Mouse (Mus musculus) cerebellum, adult 11-12 months (tissue): ENCODE data around the gene Chmp2a.
A peak's percentile ranks its signal among the peaks of the same experiment; 100 is the strongest.
"Not testable (repeated sequence)": the region's sequence is repeated elsewhere in the genome, so short reads cannot be mapped to it uniquely, and the experiment has no call there.

ENCODE experiments used
- DNase-seq: peaks from one replicate; pipeline ENCODE4 v3.0.0; 2022

The Chmp2a gene

DNA sequence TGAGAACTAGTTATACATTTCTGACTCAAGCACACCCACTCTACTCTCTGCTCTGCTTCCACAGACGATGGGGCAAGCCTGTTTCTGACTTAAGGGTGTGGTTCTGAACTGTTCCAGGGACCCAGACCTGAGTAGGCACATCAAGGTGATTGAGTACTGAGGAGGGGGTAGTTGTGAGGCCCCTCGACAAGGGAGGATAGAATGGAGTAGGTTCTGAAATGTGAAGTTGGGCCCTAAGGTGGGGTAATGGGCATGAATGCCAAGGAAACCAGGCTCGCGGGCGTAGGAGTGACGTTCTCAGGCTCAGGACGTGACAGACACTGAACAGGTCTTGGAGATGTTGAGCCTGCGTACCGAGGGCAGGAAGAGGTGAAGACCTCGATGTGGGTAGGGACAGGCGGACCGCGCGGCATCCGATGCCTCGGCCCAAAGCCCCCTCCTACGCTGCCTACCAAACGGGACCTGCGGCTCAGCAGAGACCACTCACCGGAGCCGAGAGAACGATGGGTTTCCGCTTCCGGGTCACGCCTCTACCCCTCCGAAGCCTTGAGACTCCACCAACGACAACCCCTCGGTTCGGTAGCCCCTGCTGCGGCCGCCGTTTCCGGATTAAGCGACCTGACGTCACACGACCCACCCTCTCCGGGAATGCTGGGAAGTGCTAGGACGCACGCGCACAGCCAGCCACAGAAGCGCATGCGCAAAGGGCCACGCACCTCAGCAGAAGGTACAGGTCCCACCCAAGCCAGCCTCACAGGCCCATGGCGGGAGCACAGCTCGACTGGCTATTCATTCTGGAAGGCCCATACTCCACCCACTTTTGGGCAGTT lies at the start of gene Chmp2a:
Gene Chmp2a (minus strand): TSS at position 660 of the 830 bp plus-strand sequence.
- peak; percentile 98 for DNase-seq

DNA sequence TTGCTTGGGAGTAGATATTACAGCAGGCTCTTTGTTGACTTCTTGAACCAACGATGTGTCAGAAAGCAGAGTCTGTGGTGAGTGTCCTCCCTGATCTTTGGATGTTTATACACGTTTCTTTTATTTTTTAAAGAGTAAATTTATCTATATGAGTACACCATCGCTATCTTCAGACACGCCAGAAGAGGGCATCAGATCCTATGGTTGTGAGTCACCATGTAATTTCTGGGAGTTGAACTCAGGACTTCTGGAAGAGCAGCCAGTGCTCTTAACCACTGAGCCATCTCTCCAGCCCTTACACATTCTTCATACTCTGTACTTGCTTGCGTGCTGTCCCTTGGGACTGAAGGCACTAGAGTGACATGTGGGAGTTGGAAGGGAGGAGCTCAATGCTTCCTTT lies 37.7 kb upstream of the Chmp2a start:
- DNase-seq = no peak

DNA sequence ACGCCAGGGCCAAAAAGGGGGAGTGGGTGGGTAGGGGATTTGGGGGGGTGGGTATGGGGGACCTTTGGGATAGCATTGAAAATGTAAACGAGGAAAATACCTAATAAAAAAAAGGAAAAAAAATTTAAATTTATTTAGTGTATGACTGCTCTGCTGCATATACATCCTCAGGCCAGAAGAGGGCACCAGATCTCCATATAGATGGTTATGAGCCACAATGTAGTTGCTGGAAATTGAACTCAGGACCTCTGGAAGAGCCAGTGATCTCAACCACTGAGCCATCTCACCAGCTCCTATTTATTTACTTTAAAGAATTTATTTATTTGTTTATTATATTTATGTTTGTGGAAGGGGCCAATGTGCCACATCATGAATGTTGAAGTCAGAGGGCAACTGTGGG lies 28.8 kb upstream of the Chmp2a start:
- DNase-seq = not testable (repeated sequence)

GRCm38 (mm10) chr7:13059536-13059935 lies 24.9 kb upstream of the Chmp2a start:
- no peak for DNase-seq

DNA sequence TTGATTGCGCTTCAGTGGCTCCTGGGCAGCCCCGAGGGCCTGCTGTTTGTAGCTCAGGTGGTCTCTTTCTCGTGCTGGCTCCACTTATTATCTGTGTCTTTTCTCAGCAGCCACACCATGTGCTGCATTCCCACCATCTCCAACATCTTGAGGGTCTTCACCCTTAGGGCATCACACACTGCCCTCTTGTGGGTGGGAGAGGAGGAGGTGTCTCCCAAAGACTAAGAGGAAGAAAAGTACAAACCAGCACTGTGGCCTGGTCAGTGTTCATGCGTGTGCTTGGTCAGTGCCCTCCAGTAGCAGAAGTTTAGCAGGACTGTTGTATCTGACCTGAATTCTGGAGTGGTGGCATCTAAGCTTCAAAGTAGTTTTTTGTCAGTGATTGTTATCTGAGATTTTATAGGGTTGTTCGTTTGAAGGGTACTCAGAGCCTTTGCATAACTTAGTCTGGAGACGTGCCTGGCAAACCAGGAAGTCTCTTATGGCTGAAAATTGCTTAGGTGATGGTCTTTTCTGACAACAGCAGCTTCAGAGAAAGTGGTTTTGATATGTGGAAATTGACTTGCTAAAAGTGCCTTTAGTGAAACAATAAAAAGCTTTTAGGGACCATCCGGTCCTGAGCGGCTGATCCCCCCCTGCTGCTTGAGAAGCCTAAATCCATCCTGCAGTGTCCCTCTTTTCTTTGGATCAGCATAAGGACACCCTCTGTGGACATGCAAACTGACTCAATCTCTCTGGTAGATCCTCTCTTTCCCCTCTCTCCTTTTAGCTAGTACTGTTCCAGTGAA lies 22.5 kb upstream of the Chmp2a start:
- DNase-seq = no peak

- peak; percentile 98 for DNase-seq
These were observed 19.8 kb upstream of the Chmp2a start, which contains the start of gene Mzf1 for GRCm38 (mm10) chr7:13054287-13055010. Mzf1 (minus strand) TSS chr7:13054764.

DNA sequence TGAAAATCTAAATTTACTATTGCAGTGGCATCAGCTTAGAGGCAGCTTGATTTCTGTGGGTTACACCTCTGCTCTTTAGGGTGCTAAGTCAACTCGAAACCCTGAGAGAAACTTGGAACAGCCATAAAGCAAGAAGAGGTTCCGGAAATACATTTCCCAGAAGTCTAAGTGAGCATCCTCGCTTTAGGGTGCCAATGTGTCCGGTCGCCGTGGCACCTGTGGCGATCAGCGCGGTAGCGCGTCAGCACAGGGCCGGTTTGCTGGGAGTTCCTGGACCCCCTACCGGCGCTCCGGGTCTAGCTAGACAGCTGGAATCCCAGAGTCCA lies 19.3 kb upstream of the Chmp2a start:
- no peak for DNase-seq

- peak; percentile 55 for DNase-seq
These were observed 18.9 kb upstream of the Chmp2a start for GRCm38 (mm10) chr7:13053501-13053900.

DNA sequence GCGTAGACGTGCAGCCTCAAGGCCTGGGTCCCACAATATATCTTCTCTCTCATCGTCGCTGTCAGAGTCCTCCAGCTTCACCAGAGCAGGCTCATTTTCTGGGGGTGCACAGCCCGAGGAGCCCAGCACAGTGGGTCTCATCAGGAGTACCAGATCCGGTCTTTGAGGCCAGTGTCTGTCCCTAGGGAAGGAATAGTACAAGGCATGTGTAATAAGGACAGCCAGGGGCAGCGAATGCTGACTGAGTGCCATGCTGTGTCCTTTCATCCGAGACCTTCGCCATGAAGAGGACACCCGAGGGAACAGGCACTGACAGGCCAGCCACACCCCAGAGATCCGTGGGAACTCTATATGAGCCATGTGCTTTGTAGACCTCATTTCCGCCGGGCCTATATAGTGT lies 18.4 kb upstream of the Chmp2a start:
- peak; percentile 64 for DNase-seq

- DNase-seq = peak; percentile 60
These were observed 11.5 kb upstream of the Chmp2a start for GRCm38 (mm10) chr7:13046084-13046483.

DNA sequence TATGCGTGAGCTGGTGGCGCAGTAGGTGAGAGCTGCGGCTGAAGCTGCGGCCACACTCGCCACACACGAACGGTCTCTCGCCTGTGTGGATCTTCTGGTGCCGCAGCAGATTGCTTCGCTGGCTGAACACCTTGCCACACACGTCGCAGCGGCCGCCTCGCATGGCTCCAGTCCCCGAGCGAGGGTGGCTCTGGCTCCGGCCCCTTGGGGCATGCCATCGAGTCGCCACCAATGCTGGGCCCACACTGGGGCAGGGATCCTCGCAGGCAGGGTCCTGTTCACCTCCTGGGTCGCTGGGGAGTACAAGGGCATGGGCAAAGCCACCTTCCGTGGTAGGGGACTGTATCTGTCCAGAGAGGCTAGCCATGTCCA lies 9.6 kb upstream of the Chmp2a start:
- DNase-seq = no peak

- peak; percentile 85 for DNase-seq
These were observed 9.0 kb upstream of the Chmp2a start for GRCm38 (mm10) chr7:13043445-13044253.

- DNase-seq = no peak
These were observed 8.5 kb upstream of the Chmp2a start for GRCm38 (mm10) chr7:13043120-13043444.

- no peak for DNase-seq
These were observed 7.9 kb upstream of the Chmp2a start for GRCm38 (mm10) chr7:13042511-13042910.

- peak; percentile 41 for DNase-seq
These were observed 6.6 kb upstream of the Chmp2a start for GRCm38 (mm10) chr7:13041256-13041655.

GRCm38 (mm10) chr7:13039181-13039580 lies 4.6 kb upstream of the Chmp2a start:
- DNase-seq = no peak

GRCm38 (mm10) chr7:13038621-13039169 lies 4.1 kb upstream of the Chmp2a start:
- no peak for DNase-seq

DNA sequence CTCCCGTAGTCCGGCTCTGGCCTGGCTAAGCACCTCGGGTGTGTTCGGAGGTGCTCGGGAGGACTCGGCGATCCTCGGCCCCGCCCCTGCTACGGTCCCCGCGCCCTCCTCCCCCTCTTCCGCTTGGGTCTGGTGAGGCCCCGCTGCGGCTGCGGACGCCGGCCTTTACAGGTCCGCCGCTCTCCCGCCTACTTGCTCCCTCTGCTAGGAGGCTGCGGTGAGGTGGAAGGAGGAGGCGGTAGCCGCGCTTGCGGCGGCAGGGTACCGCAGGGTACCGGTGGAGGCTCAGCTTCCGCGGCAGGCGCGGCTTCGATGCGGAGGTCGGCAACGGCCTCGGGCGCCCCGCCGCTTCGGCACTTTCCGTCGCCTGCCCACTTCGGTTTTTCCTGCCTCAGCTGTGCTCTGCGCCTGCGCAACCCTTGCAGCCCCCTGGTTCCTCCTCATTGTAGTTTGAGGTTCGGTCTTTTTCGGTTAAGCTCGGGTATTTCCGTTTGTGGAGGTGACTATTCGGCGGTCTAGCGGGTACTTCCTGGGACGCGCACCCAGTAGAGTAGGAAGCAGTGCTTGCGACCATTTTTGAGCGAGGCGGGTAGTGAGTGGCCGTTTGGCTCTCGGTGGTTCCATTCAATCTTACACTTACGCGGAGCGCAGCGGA lies 3.4 kb upstream of the Chmp2a start, which contains the start of gene Ube2m:
Gene Ube2m (minus strand): TSS at position 375 of the 655 bp plus-strand sequence.
- peak; percentile 98 for DNase-seq

DNA sequence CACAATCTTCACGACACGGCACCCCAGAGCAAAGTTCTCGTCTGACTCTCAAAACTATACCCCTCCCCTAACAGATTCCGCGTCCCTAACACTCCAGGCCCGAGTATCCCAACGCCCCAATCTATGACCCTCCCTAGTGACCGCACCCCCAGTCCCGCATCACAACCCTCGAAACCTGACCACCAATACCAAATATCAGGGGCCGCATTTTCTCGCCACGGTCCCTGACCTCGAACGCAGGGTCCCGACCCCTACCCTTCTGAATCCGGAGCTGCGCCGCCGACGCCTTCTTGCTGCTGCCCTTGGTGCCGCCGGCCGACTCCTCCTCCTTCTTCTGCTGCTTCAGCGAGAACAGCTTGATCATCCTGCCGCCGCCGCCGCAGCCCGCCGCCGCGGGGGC lies 2.8 kb upstream of the Chmp2a start:
- DNase-seq = peak; percentile 76

- DNase-seq = no peak
These were observed 2.2 kb upstream of the Chmp2a start for GRCm38 (mm10) chr7:13036806-13037205.

DNA sequence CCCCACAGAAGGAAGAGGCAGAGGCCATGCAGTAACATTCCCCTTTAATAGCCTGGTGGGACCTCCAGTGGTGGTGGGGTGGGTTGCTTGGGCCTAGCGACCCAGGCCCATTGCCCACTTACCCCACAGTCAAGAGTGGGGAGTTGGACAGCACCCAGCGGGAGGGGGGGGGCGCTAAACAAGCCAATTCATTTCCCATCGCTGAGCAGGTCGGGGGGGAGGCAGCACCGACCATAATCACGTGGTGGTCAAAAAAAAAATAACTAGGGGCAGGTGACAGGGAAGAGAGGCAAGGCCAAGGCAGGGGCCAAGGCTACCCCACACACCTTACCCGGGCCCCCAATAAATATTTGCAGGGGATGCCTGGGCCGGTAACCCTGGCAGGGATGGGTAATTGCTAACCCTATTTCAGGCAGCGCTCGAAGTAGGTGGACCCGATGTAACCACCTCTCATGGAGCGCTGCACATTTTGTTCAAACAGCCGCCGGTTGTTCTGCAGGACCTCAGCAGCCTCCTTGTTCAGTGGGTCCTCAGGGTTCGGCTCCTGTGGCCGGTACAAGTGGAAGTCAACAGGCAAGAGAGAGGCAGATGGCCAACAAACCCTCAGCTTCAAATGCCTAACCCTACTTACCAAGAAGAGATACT lies 726 bp upstream of the Chmp2a start:
- peak; percentile 77 for DNase-seq
